Mouse (Mus musculus) midbrain, postnatal 0 days (tissue): ENCODE measurements at regions not wholly inside any gene's neighbourhood (a gene's known extent, or its start where the extent isn't known, plus 50 kb on each side); places are given as distances from the start of the nearest gene placed in this dataset.

Experiments used
- ATAC-seq: fragments of 200-750 bp; cut with Nextera tagmentation; 2 replicates; pipeline ENCODE4 v1.8.0; 2017; ENCODE audit warnings: moderate number of reproducible peaks, mild to moderate bottlenecking, moderate TSS enrichment, moderate library complexity; ENCODE audit not compliant: low FRiP score
- DNase-seq: peaks from one replicate; pipeline ENCODE4 v3.0.0-alpha.2; 2015; ENCODE audit warnings: low spot score
- H3K27ac ChIP-seq: fragments of 300-500 bp; sonication (generic); 2 replicates; pipeline ENCODE4 v1.5.1; 2014; ENCODE audit warnings: low read depth, mild to moderate bottlenecking, low read length, mixed read lengths
- H3K27me3 ChIP-seq: fragments of 300-500 bp; sonication (generic); 2 replicates; pipeline ENCODE4 v1.6.1; 2014; ENCODE audit warnings: low read length, control low read depth, mixed read lengths; ENCODE audit not compliant: insufficient read depth
- H3K36me3 ChIP-seq: fragments of 300-500 bp; sonication (generic); 2 replicates; pipeline ENCODE4 v1.6.1; 2014; ENCODE audit warnings: low read length, control low read depth, mixed read lengths; ENCODE audit not compliant: insufficient read depth
- H3K4me1 ChIP-seq: fragments of 300-500 bp; sonication (generic); 2 replicates; pipeline ENCODE4 v1.6.1; 2014; ENCODE audit warnings: mild to moderate bottlenecking, control low read depth, antibody characterized with exemption, low read length, mixed read lengths; ENCODE audit not compliant: insufficient read depth
- H3K4me2 ChIP-seq: fragments of 300-500 bp; sonication (generic); 2 replicates; pipeline ENCODE4 v1.6.1; 2014; ENCODE audit warnings: low read depth, mild to moderate bottlenecking, low read length, mixed read lengths; ENCODE audit not compliant: poor library complexity, severe bottlenecking
- H3K4me3 ChIP-seq: fragments of 300-500 bp; sonication (generic); 2 replicates; pipeline ENCODE4 v1.5.1; 2014; ENCODE audit warnings: low read depth, mild to moderate bottlenecking, low read length, moderate library complexity
- H3K9ac ChIP-seq: fragments of 300-500 bp; sonication (generic); replicated peaks from 2 replicates; pipeline ENCODE4 v1.6.1; 2014; ENCODE audit warnings: mild to moderate bottlenecking, low read length, moderate library complexity, mixed read lengths; ENCODE audit not compliant: poor library complexity, severe bottlenecking
- H3K9me3 ChIP-seq: fragments of 300-500 bp; sonication (generic); 2 replicates; pipeline ENCODE4 v1.6.1; 2016; ENCODE audit warnings: low read length, control low read depth
- CTCF ChIP-seq: IDR thresholded peaks from 2 replicates; pipeline ENCODE4 v1.5.1; 2016; ENCODE audit warnings: antibody characterized with exemption, mild to moderate bottlenecking
- WGBS: fragments of 180-500 bp; shearing (Covaris S2); extraction: QIAGEN DNeasy Blood & Tissue Kit; methylation state at CpG from one replicate; pipeline ENCODE4 v1.1.7; 2014; 5-methylcytosine and 5-hydroxymethylcytosine counted together

- Histone ChIP-seq H3K4me3 (no peak overlapping the region), H3K9ac (no peak overlapping the region), H3K36me3 (no peaks in the 10 kb centered on the region), H3K9me3 (no peaks in the 10 kb centered on the region), H3K27ac (no peak overlapping the region), H3K4me2 (no peak overlapping the region), H3K27me3 (no peaks in the 10 kb centered on the region), H3K4me1 (no peaks in the 10 kb centered on the region)
- 29% methylated on average over 9 of the region's 9 CpGs for WGBS
- no peak for TF ChIP-seq CTCF
- peak; percentile 8 for DNase-seq
- peak; percentile 74 for ATAC-seq
Measured at GRCm38 (mm10) chr4:69255826-69256753, 301.9 kb upstream of the Brinp1 start.
